Mouse (Mus musculus) liver, postnatal 0 days (tissue): ENCODE data around the gene Gm20532.

Source experiments
- CTCF ChIP-seq: sonication (generic); IDR thresholded peaks from 2 replicates; pipeline ENCODE4 v1.5.1; 2016; ENCODE audit warnings: antibody characterized with exemption, low read depth
- EP300 ChIP-seq: IDR thresholded peaks from 2 replicates; pipeline ENCODE4 v1.6.1; 2016; ENCODE audit warnings: antibody characterized with exemption, low read depth, mild to moderate bottlenecking

GRCm38 (mm10) chr2:26573396-26573795, 13.0 kb upstream of the Gm20532 start:
- TF ChIP-seq CTCF, result no peak
- TF ChIP-seq EP300, result no peak
